Mouse (Mus musculus) cortical plate, adult 2 months (tissue): ENCODE measurements at regions not wholly inside any gene's neighbourhood (a gene's known extent, or its start where the extent isn't known, plus 50 kb on each side); places are given as distances from the start of the nearest gene placed in this dataset.

Source experiments
- CTCF ChIP-seq: fragments of 200-500 bp; IDR thresholded peaks from 2 replicates; pipeline ENCODE4 v1.5.1; 2011; ENCODE audit warnings: mild to moderate bottlenecking, control low read depth, low read length; ENCODE audit not compliant: insufficient read depth; ENCODE audit errors: extremely low read depth
- POLR2A ChIP-seq: fragments of 200-500 bp; IDR thresholded peaks from 2 replicates; pipeline ENCODE4 v1.6.1; 2011; ENCODE audit warnings: mild to moderate bottlenecking, low read length, control low read depth; ENCODE audit not compliant: insufficient read depth; ENCODE audit errors: extremely low read depth

DNA sequence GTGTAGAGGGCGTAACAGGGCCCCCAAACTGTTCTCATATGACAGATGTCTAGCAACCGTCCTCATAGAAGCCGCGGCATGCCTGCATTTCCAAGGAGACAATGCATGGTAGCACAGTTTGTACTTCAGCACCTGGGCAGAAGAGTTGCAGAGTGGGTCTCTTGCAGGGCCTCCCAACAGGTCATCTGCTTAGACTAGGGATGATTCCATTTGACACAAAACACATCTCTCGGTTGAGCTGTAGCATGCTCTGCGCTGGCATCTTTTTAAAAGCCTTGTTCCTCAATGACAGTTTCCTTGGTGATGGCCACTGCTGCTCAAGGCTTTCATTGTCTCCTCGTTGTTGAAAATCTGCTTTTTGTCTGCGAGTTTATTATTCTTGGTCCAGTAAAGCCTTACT lies 546.1 kb downstream of the Ttll7 start:
- no peak for TF ChIP-seq CTCF
- TF ChIP-seq POLR2A: no peak
